Mouse (Mus musculus): ENCODE results near the gene Ggta1. TPM values are rescaled to one million over a fixed set of nuclear protein-coding genes. Genes with fewer than 3 reads are reported as not detected.

The Ggta1 gene
- polyA plus RNA-seq, 1 experiment from 2014 or later, result 28.9 TPM

Other genes with a start within 250 kb of the Ggta1 start
- gene Gsn, start 206.9 kb downstream of the Ggta1 start, polyA plus RNA-seq (2015; fragmentation: Nextera tagmentation; extraction: Ambion mirVana), result 386 and 449 TPM in 2 replicates
- gene Stom, start 126.3 kb downstream of the Ggta1 start, polyA plus RNA-seq (2015; fragmentation: Nextera tagmentation; extraction: Ambion mirVana), result 87.3 and 88.9 TPM in 2 replicates
- not detected in 2 replicates for gene 4930568D16Rik, start 95.5 kb downstream of the Ggta1 start, polyA plus RNA-seq (2015; fragmentation: Nextera tagmentation; extraction: Ambion mirVana)
- not detected in 2 replicates for gene 4930402F06Rik, start 66.1 kb downstream of the Ggta1 start, polyA plus RNA-seq (2015; fragmentation: Nextera tagmentation; extraction: Ambion mirVana)
- gene Dab2ip, start 95.0 kb upstream of the Ggta1 start, polyA plus RNA-seq (2015; fragmentation: Nextera tagmentation; extraction: Ambion mirVana), result 29.2 and 31.2 TPM in 2 replicates